Mouse (Mus musculus) ES-Bruce4 (cell line): ENCODE measurements around the gene Tubb3.

ENCODE experiments used
- CTCF ChIP-seq: IDR thresholded peaks from one replicate; pipeline ENCODE4 v1.8.1; 2011; ENCODE audit warnings: low read depth, low read length
- EP300 ChIP-seq: IDR thresholded peaks from 2 replicates; pipeline ENCODE4 v1.6.1; 2011; ENCODE audit warnings: low read depth, low read length; ENCODE audit not compliant: insufficient read depth
- POLR2A ChIP-seq: IDR thresholded peaks from one replicate; pipeline ENCODE4 v1.8.1; 2011; ENCODE audit warnings: low read length; ENCODE audit not compliant: insufficient read depth

DNA sequence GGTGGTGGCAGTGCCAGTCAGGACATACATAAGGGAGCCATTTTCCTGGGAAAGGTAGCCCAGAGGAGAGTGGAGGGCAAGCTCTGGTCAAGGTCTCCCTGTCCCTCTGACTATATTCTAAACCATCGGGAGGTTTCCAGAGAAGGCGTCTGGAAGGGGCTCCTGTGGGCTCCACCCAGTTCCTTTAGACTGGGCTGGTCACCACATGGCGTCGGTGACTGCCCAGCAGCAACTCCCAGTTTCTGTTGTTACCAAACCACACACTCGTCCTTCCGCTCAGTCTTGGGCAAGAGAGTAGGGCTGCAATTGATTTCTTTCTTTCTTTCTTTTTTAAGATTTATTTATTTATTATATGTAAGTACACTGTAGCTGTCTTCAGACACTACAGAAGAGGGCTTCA, 32.9 kb downstream of the Tubb3 start:
- no peak for TF ChIP-seq EP300
- no peak for TF ChIP-seq CTCF
- TF ChIP-seq POLR2A, result no peak
